Mouse (Mus musculus): ENCODE data around the gene Cped1. TPM values are rescaled to one million over a fixed set of nuclear protein-coding genes. Genes with fewer than 3 reads are reported as not detected.

Gene Cped1
- total and polyA plus RNA-seq, 3 experiments: not detected

GRCm38 (mm10) chr6:22189346-22190335 is 203.9 kb downstream of the Cped1 start:
- H3K9me3 ChIP-seq (replicated peaks; ENCODE audit: insufficient read depth, low read length): no peaks in the 10 kb centered on the region
- no peaks in the 10 kb centered on the region for H3K27me3 ChIP-seq (ENCODE audit: control insufficient read depth in 1 of 2, insufficient read depth in 2 of 2, low read length in 2 of 2)
- H3K9ac ChIP-seq (ENCODE audit: control insufficient read depth, low read depth, low read length, poor library complexity, severe bottlenecking): no peak overlapping the region
- H3K4me3 ChIP-seq (ENCODE audit: control insufficient read depth in 1 of 2, insufficient read depth in 1 of 2, low read depth in 2 of 2, low read length in 2 of 2): no peak overlapping the region
- no peak for TF ChIP-seq RAD21 (IDR thresholded peaks at IDR 0.05; ENCODE audit: low read depth, low read length)
- H3K79me2 ChIP-seq (ENCODE audit: control insufficient read depth, insufficient read depth, low read length, poor library complexity): no peaks in the 10 kb centered on the region
- no peak overlapping the region for H3K27ac ChIP-seq (ENCODE audit: control insufficient read depth, low read depth, low read length)
- no peak for DNase-seq (ENCODE audit: low read depth, low spot score)
- H3K4me1 ChIP-seq (ENCODE audit: control insufficient read depth in 1 of 2, insufficient read depth in 2 of 2, low read length in 2 of 2): no peaks in the 10 kb centered on the region
- no peaks in the 10 kb centered on the region for H3K36me3 ChIP-seq (ENCODE audit: control insufficient read depth in 1 of 2, insufficient read depth in 2 of 2, low read length in 2 of 2)

GRCm38 (mm10) chr6:22198603-22199002 is 212.9 kb downstream of the Cped1 start:
- Histone ChIP-seq H3K9ac (ENCODE audit: control insufficient read depth, low read depth, low read length, poor library complexity, severe bottlenecking) (no peak overlapping the region), H3K36me3 (ENCODE audit: control insufficient read depth in 1 of 2, insufficient read depth in 2 of 2, low read length in 2 of 2) (no peaks in the 10 kb centered on the region), H3K4me1 (ENCODE audit: control insufficient read depth in 1 of 2, insufficient read depth in 2 of 2, low read length in 2 of 2) (no peaks in the 10 kb centered on the region), H3K4me3 (ENCODE audit: control insufficient read depth in 1 of 2, insufficient read depth in 1 of 2, low read depth in 2 of 2, low read length in 2 of 2) (no peak overlapping the region), H3K27me3 (ENCODE audit: control insufficient read depth in 1 of 2, insufficient read depth in 2 of 2, low read length in 2 of 2) (no peaks in the 10 kb centered on the region), H3K79me2 (ENCODE audit: control insufficient read depth, insufficient read depth, low read length, poor library complexity) (no peaks in the 10 kb centered on the region), H3K9me3 (replicated peaks; ENCODE audit: insufficient read depth, low read length) (no peaks in the 10 kb centered on the region), H3K27ac (ENCODE audit: control insufficient read depth, low read depth, low read length) (no peak overlapping the region)
- TF ChIP-seq NRF1 (IDR thresholded peaks at IDR 0.05; ENCODE audit: insufficient read depth, low read depth, low read length, poor library complexity, severe bottlenecking) (no peak), SMC3 (IDR thresholded peaks at IDR 0.05; ENCODE audit: low read depth, low read length) (no peak), USF1 (IDR thresholded peaks at IDR 0.05; ENCODE audit: low read depth, low read length) (no peak), ELF1 (IDR thresholded peaks at IDR 0.05; ENCODE audit: low read depth, low read length) (no peak), GATA1 (IDR thresholded peaks at IDR 0.05; ENCODE audit: low read depth, low read length) (no peak), USF2 (IDR thresholded peaks at IDR 0.05; ENCODE audit: borderline replicate concordance in 1 of 2, insufficient read depth in 1 of 2, low read depth in 1 of 2, low read length in 2 of 2) (no peak), GABPA (IDR thresholded peaks at IDR 0.05; ENCODE audit: low read depth, low read length) (no peak), UBTF (IDR thresholded peaks at IDR 0.05; ENCODE audit: borderline replicate concordance, insufficient read depth, low read depth, low read length) (no peak), TCF12 (IDR thresholded peaks at IDR 0.05; ENCODE audit: low read depth, low read length) (no peak), ZNF384 (IDR thresholded peaks at IDR 0.05; ENCODE audit: low read depth, low read length) (no peak), MXI1 (IDR thresholded peaks at IDR 0.05; ENCODE audit: low read depth, low read length) (no peak), ZMIZ1 (IDR thresholded peaks at IDR 0.05; ENCODE audit: low read depth, low read length) (no peak), ZKSCAN1 (IDR thresholded peaks at IDR 0.05; ENCODE audit: low read depth, low read length) (no peak), TBP (IDR thresholded peaks at IDR 0.05; ENCODE audit: low read depth, low read length) (no peak), POLR2A (IDR thresholded peaks at IDR 0.05; ENCODE audit: control insufficient read depth in 1 of 2, insufficient read depth in 1 of 2, low read depth in 1 of 2, low read length in 2 of 2, poor library complexity in 1 of 2) (no peak)
- no peak for DNase-seq (ENCODE audit: low read depth, low spot score)
